Mouse (Mus musculus): ENCODE data around the gene Rad21l.

The Rad21l gene

DNA sequence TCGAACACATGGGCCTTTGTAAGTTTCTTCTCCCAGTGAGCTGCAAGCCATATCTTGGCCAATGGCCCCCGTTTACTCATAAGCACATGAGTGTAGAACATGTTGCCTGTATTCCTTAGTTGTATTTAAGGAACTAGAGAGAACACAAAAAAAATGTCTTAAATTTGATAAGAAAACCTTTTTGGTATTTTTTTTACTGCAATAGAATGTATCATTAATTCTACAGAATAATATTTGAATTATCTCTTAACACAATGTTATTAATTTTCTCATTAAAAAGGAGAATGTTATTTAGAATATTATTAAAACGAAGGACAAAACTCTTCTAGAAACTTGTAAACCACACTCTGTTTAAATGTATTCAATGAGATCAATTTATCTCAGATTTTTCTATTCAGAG is at the start of gene Rad21l:
Gene Rad21l, minus strand, starts transcription at position 101 of the 400 bp plus-strand sequence.
- no peak for DNase-seq (ENCODE audit: low read depth, low spot score)

DNA sequence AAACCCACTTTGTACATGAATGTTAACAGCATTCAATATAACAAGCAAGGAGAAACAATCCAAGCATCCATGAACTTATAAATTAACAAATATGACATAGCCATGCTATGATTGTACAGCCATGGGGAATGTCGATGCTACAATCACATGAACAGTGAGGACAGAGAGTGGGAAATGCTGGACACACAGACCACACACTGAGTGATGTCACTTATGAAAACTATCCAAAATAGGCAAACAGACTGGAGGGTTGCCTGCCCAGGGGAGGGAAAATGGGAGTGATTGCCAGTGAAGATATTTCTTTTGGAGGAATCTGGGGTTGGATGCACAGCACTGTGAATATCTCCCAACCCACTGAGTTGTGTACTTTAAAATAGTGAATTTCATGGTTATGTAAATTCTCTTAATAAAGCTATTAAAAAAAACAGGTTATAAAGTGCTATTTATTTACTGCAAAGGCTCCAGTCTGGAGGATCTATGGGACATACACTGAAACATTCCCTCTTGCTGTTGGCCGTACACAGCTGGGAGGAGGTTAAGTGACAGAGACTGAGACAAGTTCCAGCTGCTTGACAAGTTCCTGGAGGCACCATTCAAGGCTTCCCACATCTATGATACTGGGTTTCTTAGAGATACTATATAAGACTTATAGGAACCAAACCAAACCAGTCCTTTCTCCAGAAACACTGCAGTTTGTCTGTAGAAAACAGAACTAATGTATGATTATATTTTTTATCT is 48.2 kb upstream of the Rad21l start:
- no peak for DNase-seq (ENCODE audit: low read depth, low spot score)

DNA sequence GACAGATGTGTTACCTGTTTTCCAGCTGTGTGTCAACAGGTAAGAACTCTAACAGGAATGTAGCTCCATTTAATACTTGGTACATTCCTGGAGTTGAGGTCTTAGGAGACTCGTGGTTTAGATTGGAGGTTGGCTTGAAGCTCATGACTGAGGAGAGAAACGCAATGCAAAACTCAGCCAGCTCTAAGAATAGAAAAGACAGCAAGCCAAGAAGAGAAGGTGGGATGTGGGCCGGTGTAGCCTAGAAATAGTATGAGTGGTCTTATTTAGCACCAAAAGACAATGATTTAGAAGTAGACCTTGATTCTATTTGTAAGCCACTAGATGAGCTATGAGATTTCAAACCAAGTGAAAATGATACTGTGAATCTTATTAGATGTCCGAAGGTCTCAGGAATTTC is 47.2 kb upstream of the Rad21l start:
- DNase-seq (ENCODE audit: low read depth, low spot score), result no peak

DNA sequence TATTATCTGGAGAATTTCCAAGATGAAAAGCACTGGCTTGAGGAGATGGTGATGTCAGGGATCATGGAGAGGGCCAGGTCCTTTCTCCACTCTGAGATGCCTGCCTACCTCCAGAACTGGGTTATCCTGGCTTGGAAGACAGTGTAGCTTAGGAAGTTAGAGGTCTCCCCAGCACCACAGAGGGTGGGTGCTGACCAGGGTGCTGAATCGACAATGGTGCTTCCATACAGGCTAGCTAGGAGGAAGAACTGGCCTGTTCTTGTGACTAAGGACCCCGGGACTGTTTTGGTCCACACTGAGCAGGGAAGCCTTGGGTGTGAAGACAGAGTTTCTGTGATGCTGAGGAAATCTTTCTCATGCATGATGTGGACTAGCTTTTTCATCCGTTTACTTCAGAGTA is 44.3 kb upstream of the Rad21l start:
- DNase-seq (ENCODE audit: low read depth, low spot score), result peak; percentile 60

DNA sequence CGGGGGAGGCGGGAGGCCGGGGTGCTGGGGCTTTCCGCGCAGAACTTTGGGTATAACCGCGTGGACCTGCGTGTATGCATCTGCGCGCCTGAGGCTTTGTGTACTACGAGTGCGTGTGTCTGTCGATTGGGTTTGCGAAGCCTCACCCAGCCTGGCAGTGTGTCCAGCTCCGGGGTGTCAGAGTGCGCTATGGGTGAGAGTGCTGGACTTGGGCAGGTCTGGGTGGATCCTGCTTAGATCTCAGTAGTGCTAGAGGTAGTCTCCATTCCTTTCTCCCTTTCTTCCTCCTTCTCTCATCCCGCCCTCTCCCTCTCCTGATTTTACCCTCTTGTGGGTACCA is 34.5 kb upstream of the Rad21l start:
- peak; percentile 47 for DNase-seq (ENCODE audit: low read depth, low spot score)

DNA sequence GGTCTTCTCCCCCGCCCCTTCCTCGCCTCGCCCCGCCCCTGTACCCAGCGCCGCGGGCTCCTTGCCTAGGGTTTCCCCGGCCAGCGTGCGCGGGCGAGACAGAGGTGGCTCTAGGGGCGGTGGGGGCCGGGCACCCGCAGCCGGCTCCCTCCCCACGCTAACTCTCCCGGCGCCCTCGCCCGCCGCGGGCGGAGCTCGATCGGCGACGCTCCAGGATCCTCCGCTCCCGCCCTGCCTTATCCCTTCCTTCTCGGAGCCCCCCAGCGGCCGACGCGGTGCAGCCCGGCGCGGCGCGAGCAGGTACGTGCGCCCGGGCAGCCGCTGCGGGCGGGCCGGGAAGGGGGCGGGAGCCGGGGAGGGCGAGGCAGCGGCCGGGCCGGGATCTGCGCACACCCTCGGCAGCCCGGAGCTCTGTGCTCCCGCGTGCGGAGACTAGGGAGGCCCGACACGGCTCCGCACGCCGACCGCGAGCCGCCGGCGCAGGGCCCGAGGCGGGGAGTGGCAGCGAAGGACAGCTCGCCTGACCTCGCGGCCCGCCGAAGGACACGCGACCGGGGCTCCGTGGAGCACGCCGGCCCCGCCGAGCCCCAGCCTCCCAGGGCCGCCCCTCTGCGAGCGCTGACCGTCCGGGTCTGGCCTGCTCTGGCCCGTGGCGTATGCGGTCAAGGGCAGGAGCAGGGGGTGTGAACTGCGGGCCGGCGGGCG is 34.0 kb upstream of the Rad21l start:
- peak; percentile 49 for DNase-seq (ENCODE audit: low read depth, low spot score)

DNA sequence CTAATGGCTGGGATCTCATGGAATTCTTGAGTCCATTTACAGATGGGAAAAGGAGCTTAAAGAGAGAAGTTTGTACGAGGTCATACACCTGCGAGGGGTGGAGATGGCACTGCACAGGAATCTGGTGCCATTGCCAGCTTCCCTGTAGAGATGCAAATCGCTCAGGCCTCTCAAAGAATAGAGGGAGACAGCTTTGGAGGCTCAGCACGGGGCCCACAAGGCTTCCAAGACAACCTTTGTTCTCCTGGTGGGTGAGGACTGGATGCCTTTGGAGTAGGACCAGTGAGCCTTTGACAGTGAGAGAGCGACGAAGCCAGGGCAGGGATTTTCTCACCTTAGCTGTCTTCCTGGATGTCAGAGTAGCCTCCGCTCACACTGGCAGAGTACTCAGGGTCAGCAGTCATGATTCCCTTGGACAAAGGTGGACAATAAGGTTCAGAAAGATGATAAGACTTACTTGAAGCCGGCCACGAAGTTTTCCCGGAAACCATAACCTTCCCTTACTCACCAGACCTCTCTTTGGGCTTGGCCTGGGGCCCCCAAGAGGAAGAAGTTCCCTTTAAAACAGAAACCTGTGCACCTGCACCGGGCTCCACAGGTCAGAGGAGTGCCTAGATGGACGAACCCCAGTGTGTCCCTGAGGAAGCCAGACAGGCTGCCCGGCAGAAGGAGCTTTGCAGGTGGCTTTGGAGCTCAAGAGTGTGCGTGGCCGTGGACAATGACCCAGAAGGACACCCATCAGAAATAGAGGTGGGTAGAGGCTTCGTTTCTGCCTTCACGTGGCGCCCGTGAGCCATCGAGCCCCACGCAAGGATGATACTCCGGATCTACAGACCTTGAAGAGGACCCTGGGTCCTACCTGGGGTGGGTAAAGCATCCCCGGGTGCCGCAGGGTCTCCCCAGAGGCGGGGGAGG is 33.2 kb upstream of the Rad21l start, which contains the start of gene Tmem74b:
Gene Tmem74b, plus strand, starts transcription at position 778 of the 915 bp plus-strand sequence.
- DNase-seq (ENCODE audit: low read depth, low spot score), result peak; percentile 45

DNA sequence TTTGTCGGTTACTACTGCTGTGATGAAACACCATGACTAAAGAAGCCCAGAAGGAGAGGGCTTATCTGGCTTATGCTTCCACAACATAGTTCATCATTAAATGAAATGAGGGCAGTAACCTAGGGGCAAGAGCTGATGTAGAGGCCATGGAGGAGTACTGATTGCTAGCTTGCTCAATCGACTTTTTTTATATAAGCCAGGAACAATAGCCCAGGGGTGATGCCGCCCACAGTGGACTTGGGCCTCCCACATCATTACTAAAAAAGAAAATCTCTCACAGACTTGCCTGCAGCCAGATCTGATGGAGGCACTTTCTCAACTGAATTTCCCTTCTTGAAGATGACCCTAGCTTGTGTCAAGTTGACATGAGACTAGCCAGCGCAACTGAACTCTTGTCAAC is 14.6 kb upstream of the Rad21l start:
- DNase-seq (ENCODE audit: low read depth, low spot score), result no peak

DNA sequence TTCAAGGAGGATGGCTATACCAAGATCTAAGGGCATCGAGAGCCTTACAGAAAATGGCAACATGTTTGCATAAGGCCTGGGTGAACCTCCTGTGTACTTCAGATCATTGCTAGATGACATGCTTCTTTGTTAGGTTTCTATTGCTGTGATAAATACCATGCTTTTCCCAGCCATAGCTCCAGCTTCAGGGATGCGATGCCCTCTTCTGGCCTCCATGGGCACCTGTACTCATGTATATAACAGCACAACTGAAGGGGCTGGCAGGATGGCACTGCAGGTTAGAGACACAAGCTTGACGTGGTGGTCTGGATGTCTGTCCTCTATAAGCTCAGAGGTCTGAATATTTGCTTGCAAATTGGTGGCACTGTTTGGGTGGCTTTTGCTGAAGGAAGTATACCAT is 14.0 kb upstream of the Rad21l start:
- peak; percentile 13 for DNase-seq (ENCODE audit: low read depth, low spot score)

DNA sequence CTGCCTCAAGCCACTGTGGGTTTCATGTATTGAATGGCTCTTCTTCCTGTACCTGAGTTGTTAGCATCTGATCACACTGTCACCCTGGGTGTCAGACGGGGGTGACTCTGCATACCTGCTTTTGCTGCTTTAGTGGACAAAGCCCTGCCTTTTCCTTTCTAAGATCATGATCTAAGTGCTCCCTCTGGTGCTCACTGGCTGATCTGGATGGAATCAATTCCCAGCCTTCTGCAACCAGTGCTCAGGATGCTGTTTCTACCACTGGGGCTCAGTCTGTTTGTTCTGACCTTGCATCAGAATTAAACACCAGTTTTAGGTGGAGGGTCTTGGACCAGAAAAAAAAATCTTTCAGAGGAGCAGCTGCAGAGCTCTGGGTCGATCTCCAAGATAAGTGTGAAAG is 7.9 kb upstream of the Rad21l start:
- DNase-seq (ENCODE audit: low read depth, low spot score), result peak; percentile 16

DNA sequence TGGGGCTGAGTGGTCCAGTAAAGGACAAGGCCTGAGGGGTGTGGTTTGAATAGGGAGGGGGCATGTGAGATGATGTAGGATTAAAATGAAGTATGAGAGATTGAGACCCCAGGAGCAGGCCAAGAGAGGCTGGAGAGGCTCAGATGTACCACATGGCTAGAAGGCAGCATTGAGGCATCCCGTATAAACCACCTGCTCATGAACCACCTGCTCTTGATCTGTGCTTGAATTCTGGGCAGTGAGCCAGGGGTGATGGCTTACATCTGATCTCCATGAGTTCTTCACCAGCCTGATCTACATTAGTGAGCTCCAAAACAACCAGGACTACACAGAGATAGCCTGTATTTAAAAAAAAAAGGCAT is 2.6 kb upstream of the Rad21l start:
- DNase-seq (ENCODE audit: low read depth, low spot score), result no peak

DNA sequence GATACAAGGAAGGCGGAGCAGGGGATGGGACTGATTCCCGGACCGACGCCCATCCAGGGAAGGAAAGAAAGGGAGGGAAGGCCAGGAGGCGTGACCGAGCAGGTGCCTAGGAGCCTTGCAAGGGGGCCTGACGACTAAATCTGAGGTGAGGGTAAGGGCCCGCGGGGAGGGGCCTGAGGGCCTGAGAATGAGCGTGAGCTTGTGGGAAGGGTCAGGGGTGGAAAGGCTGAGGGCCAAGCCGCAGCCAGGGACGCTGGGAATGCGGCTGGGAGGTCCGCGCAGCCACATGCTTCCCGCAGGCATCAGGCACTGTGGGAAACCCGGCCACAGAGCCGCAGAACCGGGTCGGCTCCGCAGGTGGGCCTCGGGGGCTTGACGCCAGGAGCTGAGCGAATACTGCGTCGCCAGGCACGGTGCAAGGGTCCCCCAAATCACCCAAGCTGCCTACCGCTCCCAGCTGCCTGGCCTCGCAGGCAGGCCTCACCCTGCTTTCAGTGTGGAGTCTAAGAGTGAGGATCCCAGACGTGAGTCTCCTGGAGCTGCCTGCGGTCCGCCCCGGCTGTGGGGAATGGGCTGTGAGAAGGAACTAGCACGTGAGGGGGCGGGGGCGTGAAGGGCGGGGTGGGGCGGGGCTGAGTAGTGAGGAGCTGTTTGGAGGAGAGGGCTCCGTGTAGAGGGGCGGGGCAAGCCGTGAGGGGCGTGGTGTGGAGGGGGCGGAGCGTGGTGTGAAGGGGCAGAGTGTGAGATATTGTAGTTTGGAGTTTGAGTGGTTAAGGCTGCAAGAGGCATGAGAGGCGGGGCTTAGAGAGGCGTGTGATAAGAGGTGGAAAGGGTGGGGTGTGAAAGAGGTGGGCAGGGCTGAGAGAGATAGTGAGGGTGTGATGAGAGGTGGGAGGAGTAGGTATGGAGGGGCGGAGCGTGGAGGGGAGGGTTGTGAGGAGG is 2.0 kb upstream of the Rad21l start:
- peak; percentile 51 for DNase-seq (ENCODE audit: low read depth, low spot score)

DNA sequence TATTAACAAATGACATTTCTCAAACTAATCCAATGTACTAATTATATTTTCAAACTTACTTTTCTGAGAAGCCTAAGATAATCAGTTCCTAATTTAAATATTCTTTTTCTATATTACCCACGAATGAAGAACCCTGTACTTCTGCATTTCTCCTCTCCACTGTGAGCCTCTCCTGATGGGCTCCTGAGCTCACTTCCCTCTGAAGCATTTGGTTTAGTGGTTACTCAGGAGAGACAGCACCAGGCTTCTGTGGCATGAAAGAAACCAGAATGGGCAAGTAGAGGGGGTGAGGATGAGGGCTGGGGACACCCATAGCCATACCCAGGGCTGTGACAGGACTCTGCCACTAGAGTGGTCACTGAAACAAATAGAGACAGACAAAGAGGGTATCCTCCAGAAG is 16.3 kb downstream of the Rad21l start:
- DNase-seq (ENCODE audit: low read depth, low spot score), result no peak

DNA sequence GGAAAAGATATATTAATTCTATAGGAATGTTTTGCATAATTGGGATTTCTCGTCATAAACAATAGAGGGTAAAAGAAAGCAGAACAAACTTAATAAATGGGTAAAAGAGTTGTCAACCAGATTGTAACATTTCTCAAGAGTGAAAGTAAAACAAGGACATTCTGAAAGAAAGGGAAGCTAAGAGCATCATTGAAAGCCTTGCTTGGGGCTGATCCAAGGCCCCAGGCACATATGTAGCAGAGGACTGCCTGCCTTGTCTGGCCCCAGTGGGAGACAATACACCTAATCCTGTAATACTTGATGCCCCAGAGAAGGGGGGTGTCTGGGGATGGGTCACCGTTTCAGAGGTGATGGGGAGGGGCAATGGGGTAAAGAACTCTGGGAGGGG is 32.3 kb downstream of the Rad21l start:
- DNase-seq (ENCODE audit: low read depth, low spot score), result no peak

DNA sequence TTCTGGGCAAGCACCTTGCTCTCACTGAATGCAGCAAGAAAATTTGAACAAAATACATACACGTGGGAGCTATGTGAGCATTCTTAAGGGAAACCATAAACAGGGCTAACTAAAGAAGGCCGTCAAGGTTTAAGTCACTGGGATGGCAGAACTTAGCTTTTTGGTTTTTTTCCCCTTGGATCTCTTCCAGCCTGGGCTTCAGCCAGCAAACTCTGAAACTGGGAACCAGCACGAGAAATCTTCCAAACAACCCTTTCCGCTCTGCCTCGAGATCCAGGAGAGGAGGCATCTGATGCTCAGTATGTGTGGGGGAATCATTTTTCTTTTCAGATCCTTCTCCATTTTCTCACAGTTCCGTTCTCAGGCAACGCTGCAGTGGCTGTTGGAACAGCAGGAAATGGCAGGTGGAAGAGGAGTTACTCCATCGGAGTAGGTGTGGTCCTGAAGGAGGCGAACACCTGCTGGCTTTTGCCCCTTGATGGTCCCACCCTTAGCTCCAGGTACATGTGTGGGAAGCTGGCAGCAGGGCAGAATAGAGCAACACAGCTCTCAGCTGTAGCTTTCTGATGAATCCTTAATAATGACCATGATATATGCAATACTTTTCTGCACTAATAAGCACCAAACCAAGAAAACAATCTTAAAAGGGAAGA is 32.8 kb downstream of the Rad21l start:
- DNase-seq (ENCODE audit: low read depth, low spot score), result no peak

DNA sequence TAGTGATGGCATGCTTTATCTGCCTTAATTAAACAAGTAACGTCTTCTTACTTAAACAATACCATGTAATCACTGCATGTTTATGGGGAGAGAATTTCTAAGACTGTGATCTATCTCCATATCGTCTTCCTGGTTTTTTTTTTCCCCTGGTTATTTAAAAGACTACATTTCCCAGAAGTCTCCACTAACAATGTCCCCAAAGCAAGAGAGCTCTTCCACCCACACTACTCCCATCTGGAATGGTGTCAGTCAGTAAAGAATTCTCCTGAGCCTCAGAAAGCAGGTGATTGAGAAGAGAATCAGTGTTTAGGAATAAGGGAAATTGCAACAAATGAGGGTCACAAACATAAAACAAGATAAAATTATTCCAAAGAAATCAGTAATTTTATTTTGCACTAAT is 33.4 kb downstream of the Rad21l start:
- no peak for DNase-seq (ENCODE audit: low read depth, low spot score)

DNA sequence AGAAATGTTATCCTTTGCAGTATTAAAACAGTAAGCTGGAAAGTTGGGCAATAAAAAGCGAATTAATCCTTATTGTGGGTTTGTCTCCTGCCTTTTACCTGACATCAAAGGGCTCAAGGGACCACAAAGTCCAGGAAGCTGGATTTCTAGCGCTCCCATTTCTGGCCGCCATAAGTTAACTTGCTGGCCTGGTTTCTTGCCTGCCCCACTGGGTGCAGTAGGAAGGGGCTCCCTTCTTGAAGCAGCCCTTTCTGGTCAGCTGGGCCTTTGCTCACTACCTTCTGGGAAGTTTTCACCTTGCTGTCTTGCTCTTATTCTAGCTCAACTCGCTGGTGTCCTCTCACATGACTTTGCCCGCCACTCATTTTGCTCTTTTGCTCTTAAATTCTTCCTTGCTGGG is 35.4 kb downstream of the Rad21l start:
- no peak for DNase-seq (ENCODE audit: low read depth, low spot score)

DNA sequence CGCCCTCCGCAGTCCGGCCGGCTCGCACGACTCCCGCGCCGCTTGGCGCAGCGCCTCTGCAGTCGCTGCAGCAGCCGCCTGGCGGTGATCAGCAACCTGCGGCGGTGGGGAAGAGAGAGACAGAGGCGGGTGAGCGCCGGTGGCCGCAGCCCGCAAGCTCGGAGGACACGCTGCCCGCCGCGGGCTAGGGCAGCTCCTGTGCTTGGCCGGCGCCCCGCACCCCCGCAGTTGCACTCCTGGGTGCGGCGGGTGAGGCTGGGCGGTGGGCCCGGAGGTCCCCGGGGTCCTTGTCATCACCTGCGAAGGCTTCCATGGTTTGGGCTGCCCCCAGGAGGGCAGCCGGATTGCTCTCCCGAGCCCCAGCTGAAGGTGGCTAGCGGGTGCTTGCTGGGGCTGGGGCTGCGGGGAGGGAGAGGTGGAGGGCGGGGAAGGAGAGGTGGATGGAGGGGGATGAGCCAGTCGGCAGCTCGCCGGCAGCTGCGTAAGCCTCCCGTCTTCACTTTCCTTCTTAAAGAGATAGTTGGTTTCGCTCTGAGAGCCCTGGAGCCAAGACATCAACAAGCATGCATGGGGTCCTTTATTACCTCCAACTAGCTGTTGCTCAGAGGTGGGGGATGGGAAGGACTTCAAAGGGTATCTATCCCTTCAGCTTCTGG is 36.0 kb downstream of the Rad21l start, which contains the start of gene Snph:
Gene Snph, minus strand, starts transcription at position 435 of the 656 bp plus-strand sequence.
- DNase-seq (ENCODE audit: low read depth, low spot score), result peak; percentile 41

DNA sequence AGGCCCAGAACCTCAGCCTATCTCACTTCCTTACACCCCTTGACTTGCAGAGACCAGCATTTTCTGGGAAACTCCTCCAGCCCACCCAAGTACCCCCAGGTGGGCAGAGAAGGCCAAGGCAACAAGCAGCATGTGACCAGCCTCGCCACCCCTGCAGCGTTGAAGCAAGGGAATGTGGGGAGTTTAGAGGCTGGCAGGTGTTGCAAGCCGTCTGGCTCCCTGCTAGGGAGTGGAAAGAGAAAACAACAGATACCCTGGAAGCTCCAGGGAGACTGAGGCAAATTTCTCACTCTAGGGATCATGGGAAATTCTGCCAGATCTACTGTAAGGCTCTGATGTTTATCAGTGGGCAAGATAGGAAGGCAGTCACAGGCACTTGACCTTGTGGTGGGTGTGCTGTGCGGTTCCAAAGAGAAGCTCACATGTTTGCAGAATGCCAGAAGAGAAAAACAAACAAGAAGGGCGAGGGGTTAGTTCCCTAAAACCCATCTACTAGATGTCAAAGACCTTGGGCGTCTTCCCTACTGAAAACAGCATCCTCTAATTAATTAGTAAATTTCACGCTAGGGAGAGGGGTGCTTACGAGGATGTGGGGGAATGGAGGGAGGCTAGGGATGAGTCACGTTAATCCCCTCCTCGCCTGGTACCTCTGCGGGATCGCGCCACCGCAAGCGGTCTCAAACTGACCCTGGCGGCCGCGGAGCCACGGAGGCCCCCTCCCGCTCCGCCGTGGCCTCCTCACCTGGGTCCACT is 36.8 kb downstream of the Rad21l start:
- no peak for DNase-seq (ENCODE audit: low read depth, low spot score)
